Mouse (Mus musculus): ENCODE data around the gene E430018J23Rik. TPM values are rescaled to one million over a fixed set of nuclear protein-coding genes. Genes with fewer than 3 reads are reported as not detected.
"Not testable (repeated sequence)": the region's sequence is repeated elsewhere in the genome, so short reads cannot be mapped to it uniquely, and the experiment has no call there.

The E430018J23Rik gene
- polyA plus RNA-seq, 1 experiment from 2014 or later = 6.3 TPM

GRCm38 (mm10) chr7:127363475-127363921 lies 29.9 kb downstream of the E430018J23Rik start:
- H3K4me1 ChIP-seq (replicated peaks; ENCODE audit: control insufficient read depth, insufficient read depth, low read length) = peaks cover 16% of the 10 kb centered on the region
- H3K27ac ChIP-seq (ENCODE audit: low read length) = no peak overlapping the region
- H3K9me3 ChIP-seq (ENCODE audit: control insufficient read depth, low read length) = no peaks in the 10 kb centered on the region
- 2% methylated on average over 24 of the region's 24 CpGs for WGBS
- H3K36me3 ChIP-seq (ENCODE audit: control insufficient read depth, insufficient read depth) = no peaks in the 10 kb centered on the region
- H3K9ac ChIP-seq (replicated peaks; ENCODE audit: low read depth, low read length) = peak overlapping the region; percentile 64
- H3K27me3 ChIP-seq (replicated peaks; ENCODE audit: control insufficient read depth, insufficient read depth, low read length) = no peaks in the 10 kb centered on the region; the same call in 1 of the 2 replicates
- no peak for ATAC-seq
- peak overlapping the region; percentile 73 for H3K4me2 ChIP-seq (ENCODE audit: low read length)
- H3K4me3 ChIP-seq (replicated peaks; ENCODE audit: low read length) = peak overlapping the region; percentile 42

GRCm38 (mm10) chr7:127362418-127362817 lies 31.0 kb downstream of the E430018J23Rik start:
- not testable (repeated sequence) for H3K9ac ChIP-seq (replicated peaks; ENCODE audit: low read depth, low read length); H3K27ac ChIP-seq (ENCODE audit: low read length); ATAC-seq; H3K27me3 ChIP-seq (replicated peaks; ENCODE audit: control insufficient read depth, insufficient read depth, low read length); H3K36me3 ChIP-seq (ENCODE audit: control insufficient read depth, insufficient read depth); H3K9me3 ChIP-seq (ENCODE audit: control insufficient read depth, low read length)
- peaks cover 16% of the 10 kb centered on the region for H3K4me1 ChIP-seq (replicated peaks; ENCODE audit: control insufficient read depth, insufficient read depth, low read length)
- 7% methylated on average over 13 of the region's 13 CpGs for WGBS
- H3K4me3 ChIP-seq (replicated peaks; ENCODE audit: low read length) = peak overlapping the region; percentile 15; the same call in 1 of the 2 replicates
- peak overlapping the region; percentile 34; the same call in 1 of the 2 replicates for H3K4me2 ChIP-seq (ENCODE audit: low read length)

GRCm38 (mm10) chr7:127361449-127361848 lies 32.0 kb downstream of the E430018J23Rik start:
- Histone ChIP-seq H3K27ac (ENCODE audit: low read length) (no peak overlapping the region), H3K4me3 (replicated peaks; ENCODE audit: low read length) (no peak overlapping the region), H3K27me3 (replicated peaks; ENCODE audit: control insufficient read depth, insufficient read depth, low read length) (no peaks in the 10 kb centered on the region; the same call in 1 of the 2 replicates), H3K36me3 (ENCODE audit: control insufficient read depth, insufficient read depth) (no peaks in the 10 kb centered on the region), H3K9ac (replicated peaks; ENCODE audit: low read depth, low read length) (no peak overlapping the region), H3K4me1 (replicated peaks; ENCODE audit: control insufficient read depth, insufficient read depth, low read length) (peaks cover 16% of the 10 kb centered on the region), H3K4me2 (ENCODE audit: low read length) (no peak overlapping the region), H3K9me3 (ENCODE audit: control insufficient read depth, low read length) (no peaks in the 10 kb centered on the region)
- WGBS = 53% methylated on average over 7 of the region's 13 CpGs
- ATAC-seq = no peak

GRCm38 (mm10) chr7:127360265-127360664 lies 33.2 kb downstream of the E430018J23Rik start:
- H3K9ac ChIP-seq (replicated peaks; ENCODE audit: low read depth, low read length) = no peak overlapping the region
- no peak for ATAC-seq
- no peaks in the 10 kb centered on the region for H3K36me3 ChIP-seq (ENCODE audit: control insufficient read depth, insufficient read depth)
- H3K4me1 ChIP-seq (replicated peaks; ENCODE audit: control insufficient read depth, insufficient read depth, low read length) = peaks cover 16% of the 10 kb centered on the region
- H3K27me3 ChIP-seq (replicated peaks; ENCODE audit: control insufficient read depth, insufficient read depth, low read length) = no peaks in the 10 kb centered on the region; the same call in 1 of the 2 replicates
- no peak overlapping the region for H3K4me2 ChIP-seq (ENCODE audit: low read length)
- H3K9me3 ChIP-seq (ENCODE audit: control insufficient read depth, low read length) = no peaks in the 10 kb centered on the region
- no peak overlapping the region for H3K27ac ChIP-seq (ENCODE audit: low read length)
- 84% methylated on average over 4 of the region's 4 CpGs for WGBS
- no peak overlapping the region for H3K4me3 ChIP-seq (replicated peaks; ENCODE audit: low read length)

DNA sequence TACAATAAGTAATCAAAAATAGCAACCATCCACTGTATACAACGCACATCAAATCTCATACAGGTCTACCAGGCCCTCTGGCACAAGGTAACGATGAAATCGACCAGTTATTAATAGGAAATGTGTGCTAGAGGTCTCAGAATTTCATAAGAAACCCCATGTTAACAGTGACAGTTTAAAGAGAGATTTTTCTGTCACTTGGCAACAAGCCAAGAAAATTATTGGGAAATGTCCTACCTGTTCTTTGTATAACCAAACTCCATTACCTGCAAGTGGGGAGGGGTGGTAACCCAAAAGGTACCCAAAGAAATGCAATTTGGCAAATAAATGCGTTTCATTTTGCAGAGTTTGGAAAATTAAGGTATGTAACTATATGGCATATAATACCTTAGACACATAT lies 35.0 kb downstream of the E430018J23Rik start:
- H3K36me3 ChIP-seq (ENCODE audit: control insufficient read depth, insufficient read depth) = no peaks in the 10 kb centered on the region
- no peak overlapping the region for H3K4me3 ChIP-seq (replicated peaks; ENCODE audit: low read length)
- H3K9me3 ChIP-seq (ENCODE audit: control insufficient read depth, low read length) = no peaks in the 10 kb centered on the region
- H3K4me2 ChIP-seq (ENCODE audit: low read length) = no peak overlapping the region
- no peak for ATAC-seq
- H3K27ac ChIP-seq (ENCODE audit: low read length) = no peak overlapping the region
- peaks cover 5% of the 10 kb centered on the region for H3K4me1 ChIP-seq (replicated peaks; ENCODE audit: control insufficient read depth, insufficient read depth, low read length)
- WGBS = 73% methylated on average over 4 of the region's 4 CpGs
- H3K9ac ChIP-seq (replicated peaks; ENCODE audit: low read depth, low read length) = no peak overlapping the region
- H3K27me3 ChIP-seq (replicated peaks; ENCODE audit: control insufficient read depth, insufficient read depth, low read length) = no peaks in the 10 kb centered on the region; the same call in 1 of the 2 replicates

DNA sequence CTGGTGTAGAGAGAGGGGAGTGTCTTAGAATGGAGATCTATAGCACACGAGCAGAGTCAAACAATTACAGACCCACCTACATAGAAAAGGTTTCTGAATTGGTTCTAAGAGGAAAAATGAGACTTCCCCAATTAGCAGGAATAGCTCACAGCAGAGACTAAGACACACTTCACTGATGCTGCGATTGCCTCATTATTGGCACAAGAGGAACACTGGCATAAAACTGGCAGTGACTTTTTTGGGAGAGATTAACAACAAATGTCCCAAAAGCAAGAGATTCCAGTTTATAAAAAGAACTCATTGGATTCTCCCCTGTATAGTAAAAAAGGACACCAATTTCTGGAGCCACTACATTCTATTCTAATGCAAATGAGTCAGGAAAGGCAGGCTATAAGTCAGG lies 35.6 kb downstream of the E430018J23Rik start:
- 0 out of 2 replicates have a peak, but pooled peaks cover 2% of the 10 kb centered on the region for H3K4me1 ChIP-seq (replicated peaks; ENCODE audit: control insufficient read depth, insufficient read depth, low read length)
- H3K4me3 ChIP-seq (replicated peaks; ENCODE audit: low read length) = no peak overlapping the region
- no peak for ATAC-seq
- H3K36me3 ChIP-seq (ENCODE audit: control insufficient read depth, insufficient read depth) = no peaks in the 10 kb centered on the region
- no peaks in the 10 kb centered on the region for H3K27me3 ChIP-seq (replicated peaks; ENCODE audit: control insufficient read depth, insufficient read depth, low read length)
- H3K9ac ChIP-seq (replicated peaks; ENCODE audit: low read depth, low read length) = no peak overlapping the region
- no peak overlapping the region for H3K27ac ChIP-seq (ENCODE audit: low read length)
- H3K4me2 ChIP-seq (ENCODE audit: low read length) = no peak overlapping the region
- H3K9me3 ChIP-seq (ENCODE audit: control insufficient read depth, low read length) = no peaks in the 10 kb centered on the region
- WGBS = 39% methylated on average over 2 of the region's 2 CpGs

GRCm38 (mm10) chr7:127355796-127356195 lies 37.6 kb downstream of the E430018J23Rik start:
- Histone ChIP-seq H3K9me3 (ENCODE audit: control insufficient read depth, low read length) (no peaks in the 10 kb centered on the region), H3K4me1 (replicated peaks; ENCODE audit: control insufficient read depth, insufficient read depth, low read length) (no peaks in the 10 kb centered on the region), H3K4me3 (replicated peaks; ENCODE audit: low read length) (no peak overlapping the region), H3K27me3 (replicated peaks; ENCODE audit: control insufficient read depth, insufficient read depth, low read length) (no peaks in the 10 kb centered on the region), H3K9ac (replicated peaks; ENCODE audit: low read depth, low read length) (no peak overlapping the region), H3K4me2 (ENCODE audit: low read length) (no peak overlapping the region), H3K27ac (ENCODE audit: low read length) (no peak overlapping the region), H3K36me3 (ENCODE audit: control insufficient read depth, insufficient read depth) (no peaks in the 10 kb centered on the region)
- WGBS = 64% methylated on average over 3 of the region's 3 CpGs
- ATAC-seq = no peak

GRCm38 (mm10) chr7:127351230-127352004 lies 42.0 kb downstream of the E430018J23Rik start:
- H3K4me3 ChIP-seq (replicated peaks; ENCODE audit: low read length) = no peak overlapping the region
- no peak overlapping the region for H3K9ac ChIP-seq (replicated peaks; ENCODE audit: low read depth, low read length)
- H3K9me3 ChIP-seq (ENCODE audit: control insufficient read depth, low read length) = no peaks in the 10 kb centered on the region
- no peak for ATAC-seq
- whole genome bisulfite sequencing = 86% methylated on average over 5 of the region's 5 CpGs
- H3K4me2 ChIP-seq (ENCODE audit: low read length) = no peak overlapping the region
- H3K27me3 ChIP-seq (replicated peaks; ENCODE audit: control insufficient read depth, insufficient read depth, low read length) = no peaks in the 10 kb centered on the region
- peaks cover 5% of the 10 kb centered on the region for H3K4me1 ChIP-seq (replicated peaks; ENCODE audit: control insufficient read depth, insufficient read depth, low read length)
- no peak overlapping the region for H3K27ac ChIP-seq (ENCODE audit: low read length)
- H3K36me3 ChIP-seq (ENCODE audit: control insufficient read depth, insufficient read depth) = no peaks in the 10 kb centered on the region

GRCm38 (mm10) chr7:127346676-127347075 lies 46.8 kb downstream of the E430018J23Rik start:
- Histone ChIP-seq H3K9me3 (ENCODE audit: control insufficient read depth, low read length) (no peaks in the 10 kb centered on the region), H3K36me3 (ENCODE audit: control insufficient read depth, insufficient read depth) (peaks cover 2% of the 10 kb centered on the region; the same call in 1 of the 2 replicates), H3K4me1 (replicated peaks; ENCODE audit: control insufficient read depth, insufficient read depth, low read length) (peaks cover 14% of the 10 kb centered on the region), H3K4me2 (ENCODE audit: low read length) (peak overlapping the region; percentile 74), H3K27ac (ENCODE audit: low read length) (no peak overlapping the region), H3K27me3 (replicated peaks; ENCODE audit: control insufficient read depth, insufficient read depth, low read length) (no peaks in the 10 kb centered on the region), H3K9ac (replicated peaks; ENCODE audit: low read depth, low read length) (no peak overlapping the region), H3K4me3 (replicated peaks; ENCODE audit: low read length) (no peak overlapping the region)
- whole genome bisulfite sequencing = 15% methylated on average over 8 of the region's 8 CpGs
- no peak for ATAC-seq
